Mouse (Mus musculus) liver, postnatal 0 days (tissue): ENCODE results near the gene Pecam1. TPM values are rescaled to one million over a fixed set of nuclear protein-coding genes. Genes with fewer than 3 reads are reported as not detected.

Experiments
- ATAC-seq: fragments of 200-750 bp; cut with Nextera tagmentation; 2 replicates; pipeline ENCODE4 v1.8.0; 2017; ENCODE audit warnings: mild to moderate bottlenecking, moderate library complexity
- DNase-seq: peaks from one replicate; pipeline ENCODE4 v3.0.0-alpha.2; 2016
- H3K27ac ChIP-seq: fragments of 300-500 bp; sonication (generic); 2 replicates; pipeline ENCODE4 v1.5.1; 2014; ENCODE audit warnings: antibody characterized with exemption, moderate library complexity, mild to moderate bottlenecking, low read depth
- H3K27me3 ChIP-seq: fragments of 300-500 bp; sonication (generic); 2 replicates; pipeline ENCODE4 v1.6.1; 2014; ENCODE audit warnings: low read length, control low read depth, mixed read lengths; ENCODE audit not compliant: insufficient read depth
- H3K36me3 ChIP-seq: fragments of 300-500 bp; sonication (generic); replicated peaks from 2 replicates; pipeline ENCODE4 v1.6.1; 2014; ENCODE audit warnings: mild to moderate bottlenecking, control low read depth, low read length, moderate library complexity, mixed read lengths; ENCODE audit not compliant: insufficient read depth
- H3K4me1 ChIP-seq: fragments of 300-500 bp; sonication (generic); 2 replicates; pipeline ENCODE4 v1.6.1; 2014; ENCODE audit warnings: antibody characterized with exemption, mild to moderate bottlenecking, control low read depth; ENCODE audit not compliant: insufficient read depth
- H3K4me2 ChIP-seq: fragments of 300-500 bp; sonication (generic); 2 replicates; pipeline ENCODE4 v1.6.1; 2014; ENCODE audit warnings: low read depth, mild to moderate bottlenecking, low read length, moderate library complexity, mixed read lengths
- H3K4me3 ChIP-seq: fragments of 300-500 bp; sonication (generic); 2 replicates; pipeline ENCODE4 v1.5.1; 2014; ENCODE audit warnings: low read depth, low read length
- H3K9ac ChIP-seq: fragments of 300-500 bp; sonication (generic); replicated peaks from 2 replicates; pipeline ENCODE4 v1.6.1; 2014; ENCODE audit warnings: mild to moderate bottlenecking, moderate library complexity
- H3K9me3 ChIP-seq: fragments of 300-500 bp; sonication (generic); 2 replicates; pipeline ENCODE4 v1.6.1; 2016; ENCODE audit warnings: mild to moderate bottlenecking, control low read depth, low read length, mixed read lengths
- CTCF ChIP-seq: sonication (generic); IDR thresholded peaks from 2 replicates; pipeline ENCODE4 v1.5.1; 2016; ENCODE audit warnings: antibody characterized with exemption, low read depth
- EP300 ChIP-seq: IDR thresholded peaks from 2 replicates; pipeline ENCODE4 v1.6.1; 2016; ENCODE audit warnings: antibody characterized with exemption, low read depth, mild to moderate bottlenecking
- WGBS: fragments of 180-500 bp; shearing (Covaris S2); extraction: QIAGEN DNeasy Blood & Tissue Kit; methylation state at CpG from one replicate; pipeline ENCODE4 v1.1.7; 2014; ENCODE audit not compliant: insufficient replicate concordance; 5-methylcytosine and 5-hydroxymethylcytosine counted together
- polyA plus RNA-seq: library from polyadenylated mRNA; unstranded; fragments of >200 nt; fragmentation: Nextera tagmentation; extraction: Ambion mirVana; gene quantifications from 2 replicates; pipeline ENCODE4 v1.2.1, GENCODE M21; 2015

Pecam1 gene
- polyA plus RNA-seq, 1 experiment from 2014 or later, result 9.2 TPM

DNA sequence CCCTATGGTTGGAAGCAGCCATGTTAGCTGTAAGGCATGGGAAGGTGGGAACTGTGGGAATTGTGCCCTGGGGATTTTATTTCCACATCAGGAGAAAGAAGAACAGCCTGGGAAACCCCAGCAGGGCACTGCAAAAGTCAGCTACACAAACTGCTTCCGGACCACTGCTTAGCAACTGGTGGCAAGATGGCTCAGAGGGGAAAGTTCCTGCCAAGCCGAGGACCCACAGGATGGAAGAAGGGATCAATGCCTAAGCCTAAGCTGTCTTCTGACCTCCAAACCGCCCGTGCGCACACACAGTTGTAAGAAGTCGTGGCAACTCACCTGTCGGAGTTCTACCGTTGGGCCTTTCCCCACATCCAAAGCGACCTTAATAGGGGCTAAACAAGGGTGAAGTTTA lies 22.6 kb upstream of the Pecam1 start:
- Histone ChIP-seq H3K27ac (no peak overlapping the region), H3K9ac (no peak overlapping the region), H3K4me2 (no peak overlapping the region), H3K4me1 (peaks cover 6% of the 10 kb centered on the region; the same call in 1 of the 2 replicates), H3K36me3 (peaks cover 71% of the 10 kb centered on the region), H3K9me3 (peaks cover under 1% of the 10 kb centered on the region; the same call in 1 of the 2 replicates), H3K27me3 (no peaks in the 10 kb centered on the region), H3K4me3 (no peak overlapping the region)
- WGBS, result 90% methylated on average over 9 of the region's 9 CpGs
- TF ChIP-seq CTCF (no peak), EP300 (no peak)
- ATAC-seq (no peak), DNase-seq (no peak)

DNA sequence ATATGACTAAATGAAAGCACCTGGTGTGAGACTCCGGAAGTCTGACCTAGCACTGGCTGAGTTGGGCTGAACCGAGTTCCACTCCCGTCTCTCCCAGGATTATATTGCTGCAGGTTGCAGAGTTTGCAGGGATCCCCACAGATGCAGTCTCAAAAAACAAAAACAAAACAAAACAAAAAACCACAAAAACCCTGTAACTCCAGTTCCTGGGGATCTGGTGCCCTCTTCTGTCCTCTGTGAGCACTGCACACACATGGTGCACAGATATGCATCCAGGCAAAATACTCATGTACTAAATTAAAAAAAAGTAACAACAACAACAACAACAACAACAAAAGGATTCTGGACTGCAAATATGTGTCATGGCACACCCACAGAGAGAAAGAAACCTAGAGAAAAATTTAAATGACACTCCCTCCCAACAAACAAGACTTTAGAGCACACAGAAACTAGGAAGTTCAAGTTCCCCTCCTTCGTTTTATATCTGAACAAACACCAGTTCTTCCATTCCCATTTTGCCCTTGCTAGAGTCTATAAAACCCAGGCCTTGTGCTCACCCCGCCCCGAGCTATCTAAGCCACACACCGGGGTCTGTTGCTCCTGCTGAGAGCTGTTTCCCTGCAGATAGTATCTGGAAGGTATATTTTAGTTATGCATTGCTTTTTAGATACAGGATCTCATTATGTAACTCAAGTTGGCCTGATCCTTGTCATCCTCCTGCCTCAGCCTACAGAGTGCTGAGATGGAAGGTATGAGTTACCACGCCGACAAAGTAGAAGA lies 20.0 kb upstream of the Pecam1 start:
- no peak for ATAC-seq
- peaks cover 81% of the 10 kb centered on the region for H3K36me3 ChIP-seq
- TF ChIP-seq EP300 (no peak), CTCF (peak; percentile 77)
- peak; percentile 67 for DNase-seq
- H3K27me3 ChIP-seq, result no peaks in the 10 kb centered on the region
- H3K4me2 ChIP-seq, result no peak overlapping the region
- no peak overlapping the region for H3K4me3 ChIP-seq
- peaks cover 3% of the 10 kb centered on the region; the same call in 1 of the 2 replicates for H3K9me3 ChIP-seq
- no peak overlapping the region for H3K9ac ChIP-seq
- no peak overlapping the region for H3K27ac ChIP-seq
- no peaks in the 10 kb centered on the region for H3K4me1 ChIP-seq
- 72% methylated on average over 9 of the region's 9 CpGs for WGBS

DNA sequence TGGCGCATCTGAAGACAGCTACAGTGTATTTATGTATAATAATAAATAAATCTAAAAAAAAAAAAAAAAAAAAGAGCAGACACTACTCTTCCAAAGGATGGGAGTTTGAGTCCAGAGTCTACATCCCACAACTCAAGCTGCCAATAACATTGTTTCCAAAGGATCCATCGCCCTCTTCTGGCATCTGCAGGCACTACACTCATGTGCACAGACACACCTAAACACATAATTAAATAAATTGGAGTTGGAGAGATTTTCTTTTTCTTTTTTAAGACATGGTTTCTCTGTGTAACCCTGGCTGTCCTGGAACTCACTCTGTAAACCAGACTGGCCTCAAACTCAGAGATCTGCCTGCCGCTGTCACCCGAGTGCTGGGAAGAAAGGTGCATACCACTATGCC lies 17.1 kb upstream of the Pecam1 start:
- WGBS, result 82% methylated on average over 4 of the region's 4 CpGs
- H3K9me3 ChIP-seq, result peaks cover 3% of the 10 kb centered on the region; the same call in 1 of the 2 replicates
- no peak overlapping the region for H3K27ac ChIP-seq
- H3K27me3 ChIP-seq, result no peaks in the 10 kb centered on the region
- no peak for ATAC-seq
- H3K4me1 ChIP-seq, result peaks cover 9% of the 10 kb centered on the region; the same call in 1 of the 2 replicates
- no peak overlapping the region for H3K9ac ChIP-seq
- H3K36me3 ChIP-seq, result peaks cover 58% of the 10 kb centered on the region
- TF ChIP-seq EP300 (no peak), CTCF (peak; percentile 48)
- DNase-seq, result no peak
- H3K4me3 ChIP-seq, result no peak overlapping the region
- no peak overlapping the region for H3K4me2 ChIP-seq

DNA sequence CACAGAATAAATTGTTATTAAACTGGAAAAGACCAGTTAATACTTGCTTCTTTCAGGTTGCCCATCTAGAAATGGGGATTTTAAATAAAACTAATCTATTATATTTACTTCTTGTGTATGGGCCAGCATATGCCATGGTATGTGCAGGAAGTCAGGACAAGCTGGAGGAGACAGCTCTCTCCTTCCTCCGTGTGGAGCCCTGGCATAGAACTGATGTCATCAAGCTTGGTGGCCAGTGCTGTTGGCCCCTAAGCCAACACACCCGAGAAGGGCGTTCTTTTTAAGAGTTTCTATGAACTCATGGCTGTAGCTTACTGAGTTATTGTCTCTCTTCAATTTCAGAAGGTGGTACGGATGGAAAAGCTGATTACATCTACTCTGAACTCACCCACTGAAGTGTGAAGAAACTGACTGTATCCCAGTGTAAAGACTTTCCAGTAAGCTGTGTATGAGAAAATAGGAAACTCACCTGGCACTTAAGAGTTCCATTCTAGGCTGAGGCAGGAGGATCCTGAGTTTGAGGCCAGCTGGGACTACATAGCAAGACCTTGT lies 16.3 kb upstream of the Pecam1 start:
- H3K9ac ChIP-seq, result no peak overlapping the region
- no peak overlapping the region for H3K4me3 ChIP-seq
- H3K4me1 ChIP-seq, result peaks cover 13% of the 10 kb centered on the region
- peaks cover 3% of the 10 kb centered on the region; the same call in 1 of the 2 replicates for H3K9me3 ChIP-seq
- H3K27ac ChIP-seq, result no peak overlapping the region
- DNase-seq (no peak), ATAC-seq (no peak)
- TF ChIP-seq EP300 (no peak), CTCF (no peak)
- peaks cover 53% of the 10 kb centered on the region for H3K36me3 ChIP-seq
- 82% methylated on average over 4 of the region's 4 CpGs for WGBS
- H3K27me3 ChIP-seq, result no peaks in the 10 kb centered on the region
- H3K4me2 ChIP-seq, result no peak overlapping the region

DNA sequence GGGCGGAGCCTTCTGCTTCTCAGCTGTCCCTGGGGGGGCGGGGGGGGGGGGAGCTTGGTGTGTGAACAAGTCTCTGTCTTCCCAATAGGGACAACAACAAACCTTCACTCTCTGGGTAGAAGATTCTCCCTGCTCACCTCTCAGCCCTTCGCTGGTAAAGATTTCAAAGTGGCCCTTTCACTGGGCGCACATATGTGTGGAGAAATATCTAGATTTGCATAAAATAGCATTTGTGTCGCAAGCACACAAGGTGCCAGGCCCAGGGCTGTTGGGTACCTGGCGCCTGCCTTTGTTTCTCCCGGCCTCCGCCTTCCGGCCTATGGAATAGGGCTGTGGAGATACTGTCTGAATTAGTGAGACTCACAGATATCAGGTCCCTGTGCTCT lies 12.4 kb upstream of the Pecam1 start:
- DNase-seq (no peak), ATAC-seq (no peak)
- peaks cover 32% of the 10 kb centered on the region for H3K4me1 ChIP-seq
- H3K9me3 ChIP-seq, result no peaks in the 10 kb centered on the region
- H3K4me2 ChIP-seq, result peak overlapping the region; percentile 11; the same call in 1 of the 2 replicates
- peaks cover 26% of the 10 kb centered on the region for H3K36me3 ChIP-seq
- H3K27me3 ChIP-seq, result no peaks in the 10 kb centered on the region
- 54% methylated on average over 9 of the region's 9 CpGs for WGBS
- H3K4me3 ChIP-seq, result no peak overlapping the region
- no peak overlapping the region for H3K9ac ChIP-seq
- peak overlapping the region; percentile 89 for H3K27ac ChIP-seq
- no peak for TF ChIP-seq EP300
- no peak for TF ChIP-seq CTCF

DNA sequence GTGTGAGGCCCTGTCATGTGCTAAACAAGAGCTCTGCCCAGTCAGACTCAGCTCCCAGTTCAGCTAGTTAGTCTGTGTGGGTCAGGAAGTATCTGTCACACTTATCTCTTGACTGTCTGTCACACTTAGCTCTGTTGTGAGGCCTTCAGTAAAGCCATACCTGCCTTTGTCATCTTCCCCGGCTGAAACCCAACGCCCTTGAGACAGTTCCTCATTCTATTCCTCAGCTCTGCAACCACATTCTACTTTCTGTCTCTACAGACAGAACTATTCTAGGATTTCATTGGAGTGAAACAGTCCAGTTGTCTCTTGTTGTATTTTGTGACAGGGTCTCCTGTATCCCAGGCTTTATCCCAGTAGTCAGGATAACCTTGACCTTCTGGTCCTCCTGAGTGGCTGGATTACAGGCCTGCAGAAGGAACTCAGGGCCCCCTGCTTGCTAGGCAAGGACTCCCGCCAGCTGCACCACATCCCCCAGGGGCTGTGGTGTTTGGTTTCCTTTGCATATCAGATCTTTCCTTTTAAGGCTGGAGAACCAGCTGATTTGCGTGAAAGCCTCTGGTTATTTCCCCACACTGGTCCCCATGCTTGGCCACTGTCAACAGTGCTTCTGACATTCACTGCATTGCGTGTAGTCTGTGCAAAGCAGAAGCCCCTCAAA lies 11.8 kb upstream of the Pecam1 start:
- Histone ChIP-seq H3K4me1 (peaks cover 35% of the 10 kb centered on the region), H3K27me3 (no peaks in the 10 kb centered on the region), H3K9me3 (no peaks in the 10 kb centered on the region), H3K9ac (no peak overlapping the region), H3K4me2 (peak overlapping the region; percentile 38), H3K36me3 (peaks cover 22% of the 10 kb centered on the region), H3K4me3 (no peak overlapping the region), H3K27ac (peak overlapping the region; percentile 89)
- peak; percentile 68 for ATAC-seq
- peak; percentile 62 for DNase-seq
- 11% methylated on average over 5 of the region's 5 CpGs for WGBS
- TF ChIP-seq EP300, result peak; percentile 37; the same call in 1 of the 2 replicates
- no peak for TF ChIP-seq CTCF
